Mouse (Mus musculus) liver, adult 2 months (tissue): ENCODE results near the gene Clip4.

Experiments used
- CTCF ChIP-seq: fragments of 200-500 bp; IDR thresholded peaks from 2 replicates; pipeline ENCODE4 v1.5.1; 2011; ENCODE audit warnings: low read depth, low read length, control low read depth
- POLR2A ChIP-seq: fragments of 200-500 bp; IDR thresholded peaks from 2 replicates; pipeline ENCODE4 v1.6.1; 2011; ENCODE audit warnings: low read length, control low read depth; ENCODE audit not compliant: insufficient read depth; ENCODE audit errors: extremely low read depth

- TF ChIP-seq POLR2A: no peak
- no peak for TF ChIP-seq CTCF
These were observed 5.9 kb downstream of the Clip4 start for GRCm38 (mm10) chr17:71774173-71774572.
